Mouse (Mus musculus) kidney, adult 9 months (tissue): ENCODE data around the gene Gys1.

ENCODE experiments used
- DNase-seq: peaks from one replicate; pipeline ENCODE4 v3.0.0; 2022

Gys1 gene

DNA sequence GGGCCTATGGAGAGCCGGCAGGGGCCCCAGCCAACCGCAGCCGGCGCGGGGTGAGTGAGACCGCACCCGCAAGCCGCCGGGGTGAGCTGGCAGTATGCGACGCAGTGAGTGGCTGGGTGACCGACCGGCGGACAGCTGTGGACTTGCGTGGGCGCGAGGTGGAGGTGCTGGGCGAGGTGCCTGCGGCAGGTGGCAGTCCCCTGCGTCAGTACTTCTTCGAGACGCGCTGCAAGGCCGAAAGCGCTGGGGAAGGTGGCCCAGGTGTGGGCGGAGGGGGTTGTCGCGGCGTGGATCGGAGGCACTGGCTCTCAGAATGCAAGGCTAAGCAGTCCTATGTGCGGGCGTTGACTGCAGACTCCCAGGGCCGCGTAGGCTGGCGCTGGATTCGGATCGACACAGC is 19.0 kb upstream of the Gys1 start:
- DNase-seq, result no peak

DNA sequence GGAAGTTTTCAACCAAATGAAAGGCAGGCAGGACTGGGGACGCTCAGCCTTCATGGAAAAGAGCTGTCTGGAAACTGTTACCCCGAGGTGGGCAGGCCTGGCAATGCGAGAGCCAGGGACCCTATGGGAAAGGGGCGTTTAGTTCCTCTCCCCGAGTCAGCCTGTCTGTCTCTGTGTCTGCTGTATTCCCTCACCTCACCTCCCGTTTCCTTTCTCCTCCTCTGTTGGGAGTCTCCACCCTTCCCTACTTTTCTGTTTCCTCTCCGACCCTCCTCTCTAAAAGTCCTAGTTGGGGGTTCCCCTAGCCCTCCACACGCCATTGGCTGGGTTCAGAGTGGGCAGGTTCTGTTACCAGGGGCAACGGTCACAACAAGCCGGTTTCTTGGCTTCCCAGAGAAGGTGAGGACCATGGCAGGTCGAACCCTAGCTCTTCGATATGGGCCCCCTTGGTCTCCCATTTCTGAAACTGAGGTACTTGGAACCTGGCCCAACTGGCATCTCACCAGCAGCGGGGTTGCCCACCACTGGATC is 16.6 kb upstream of the Gys1 start:
- DNase-seq, result no peak

DNA sequence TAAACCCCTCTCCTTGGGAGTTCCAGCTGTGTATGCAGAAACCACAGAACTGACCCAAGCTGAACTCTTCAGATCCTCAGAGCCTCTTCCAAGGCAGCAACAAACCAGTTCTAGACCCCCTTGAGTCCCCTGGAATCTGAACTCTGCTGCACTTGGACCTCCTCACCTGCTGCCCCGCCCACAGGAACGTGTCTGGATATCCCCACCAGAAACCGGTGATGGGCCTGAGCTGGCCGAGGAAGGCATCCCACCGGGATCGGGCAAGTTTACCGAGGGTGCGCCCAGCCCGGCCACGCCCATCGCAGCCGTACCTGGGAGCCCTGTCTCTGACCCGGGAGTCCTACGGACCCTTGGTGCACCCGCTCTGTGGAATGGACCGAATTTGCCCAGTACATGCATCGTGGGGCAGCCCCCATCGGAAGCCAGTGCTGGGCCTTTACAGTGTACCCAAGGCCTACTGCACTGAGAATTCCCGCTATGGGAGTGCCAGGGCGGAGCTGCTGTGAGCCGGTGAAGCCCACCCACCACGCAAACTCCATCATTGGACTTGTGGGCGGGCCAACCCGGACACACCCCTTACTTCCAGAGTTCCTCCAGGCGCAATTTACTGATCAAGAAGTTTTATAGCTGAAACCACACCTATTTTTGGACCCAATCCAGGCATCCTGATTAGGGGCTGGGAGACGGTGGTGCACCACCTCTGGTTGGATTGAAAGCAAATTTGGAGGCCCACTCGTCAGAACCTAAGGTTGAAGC is 14.6 kb upstream of the Gys1 start:
- DNase-seq, result no peak

- DNase-seq, result no peak
Measured at GRCm38 (mm10) chr7:45420615-45420919, 14.1 kb upstream of the Gys1 start, which contains the start of gene Lhb. TSS of gene Lhb (plus strand) at chr7:45420820.

- DNase-seq, result no peak
Measured at GRCm38 (mm10) chr7:45421194-45421593, 13.4 kb upstream of the Gys1 start.

DNA sequence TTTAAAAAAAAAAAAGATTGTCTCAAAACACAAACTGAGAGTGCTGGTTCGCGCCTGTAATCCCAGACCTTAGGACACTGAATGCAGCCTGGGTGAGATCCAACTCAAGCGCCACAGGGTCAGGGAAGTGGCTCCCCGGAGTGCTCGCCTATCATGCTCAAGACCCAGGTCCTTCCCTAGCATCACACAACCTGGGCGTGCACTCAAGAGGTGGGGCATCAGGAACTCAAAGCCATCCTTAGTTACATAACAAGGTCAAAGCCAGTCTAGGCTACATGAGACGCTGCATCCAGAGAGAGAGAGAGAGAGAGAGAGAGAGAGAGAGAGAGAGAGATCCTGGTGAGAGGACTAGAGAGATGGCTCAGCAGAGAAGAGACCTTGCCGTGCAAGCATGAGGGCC is 8.1 kb upstream of the Gys1 start:
- no peak for DNase-seq

DNA sequence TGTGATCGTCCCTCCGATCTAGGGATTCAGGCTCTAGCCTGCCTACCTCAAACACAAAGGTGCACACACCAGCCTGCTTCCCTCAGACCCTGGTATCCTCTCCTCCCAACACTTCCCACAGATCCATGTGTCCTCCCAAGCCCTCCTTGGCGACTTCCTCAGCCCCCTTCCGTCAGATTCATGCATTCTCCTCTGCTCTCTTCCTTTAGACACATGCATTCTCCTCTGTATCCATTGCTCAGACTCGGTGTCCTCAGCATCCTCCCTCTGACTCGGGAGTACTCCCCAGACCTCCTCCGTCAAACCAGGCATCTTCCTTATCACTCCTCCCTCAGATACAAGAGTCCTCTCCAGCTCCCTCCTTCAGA is 825 bp upstream of the Gys1 start:
- DNase-seq, result no peak

GRCm38 (mm10) chr7:45435038-45435437 is 394 bp downstream of the Gys1 start:
- peak; percentile 53 for DNase-seq

- no peak for DNase-seq
Measured at GRCm38 (mm10) chr7:45436444-45436843, 1.8 kb downstream of the Gys1 start.

GRCm38 (mm10) chr7:45437046-45437445 is 2.4 kb downstream of the Gys1 start:
- DNase-seq, result no peak

DNA sequence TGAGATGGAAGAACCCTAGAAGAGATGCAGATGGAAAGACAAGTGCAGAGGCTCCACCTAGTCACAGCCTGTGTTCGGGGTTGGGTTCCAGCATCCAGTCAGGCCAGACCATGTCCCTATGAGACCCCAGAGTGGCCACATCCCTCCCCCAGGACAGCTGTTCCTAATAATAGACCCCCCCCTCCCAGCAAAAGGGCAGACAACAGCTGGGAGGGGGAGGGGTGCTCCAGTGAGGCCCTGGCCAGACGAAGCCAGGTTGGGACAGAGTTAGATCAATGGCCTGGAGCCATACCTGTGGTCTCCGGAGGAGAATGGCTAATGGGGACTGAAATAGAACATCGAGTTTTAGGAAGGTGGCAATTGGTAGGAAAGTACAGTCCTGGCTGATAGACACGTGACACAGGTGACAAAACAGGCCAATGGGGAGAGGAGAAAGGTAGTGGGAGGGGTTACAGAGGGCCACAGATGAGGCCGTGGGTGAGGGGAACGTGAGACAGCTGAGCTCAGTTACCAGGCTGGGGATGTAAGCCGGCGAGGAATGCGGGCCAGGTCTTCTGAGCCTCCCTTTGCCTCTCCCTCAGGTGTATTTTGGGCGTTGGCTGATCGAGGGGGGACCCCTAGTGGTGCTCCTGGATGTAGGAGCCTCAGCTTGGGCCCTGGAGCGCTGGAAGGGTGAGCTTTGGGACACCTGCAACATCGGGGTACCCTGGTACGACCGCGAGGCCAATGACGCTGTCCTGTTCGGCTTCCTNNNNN is 3.1 kb downstream of the Gys1 start, which contains the start of gene Ruvbl2:
Ruvbl2 (minus strand) TSS at position 576 of the 756 bp plus-strand sequence.
- peak; percentile 51 for DNase-seq

- DNase-seq, result no peak
Measured at GRCm38 (mm10) chr7:45443526-45444420, 9.1 kb downstream of the Gys1 start.

DNA sequence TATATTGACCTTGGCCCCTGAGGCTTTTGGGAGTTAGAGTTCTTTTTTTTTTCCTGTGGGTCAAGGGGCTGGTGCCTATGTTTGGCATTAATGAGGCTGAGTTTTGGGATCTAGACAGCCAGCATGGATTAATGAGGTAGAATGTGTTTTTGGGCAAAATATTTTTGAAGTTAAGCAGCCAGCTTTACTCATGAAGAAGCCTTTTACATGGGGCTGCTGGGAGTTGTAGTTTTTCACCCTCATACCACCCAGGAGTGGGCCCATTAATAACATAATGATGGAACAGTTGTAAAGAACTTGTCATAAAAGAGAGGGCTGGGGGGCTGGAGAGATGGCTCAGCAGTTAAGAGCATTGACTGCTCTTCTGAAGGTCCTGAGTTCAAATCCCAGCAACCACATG is 11.9 kb downstream of the Gys1 start:
- no peak for DNase-seq

- no peak for DNase-seq
Measured at GRCm38 (mm10) chr7:45447325-45447990, 12.8 kb downstream of the Gys1 start.

GRCm38 (mm10) chr7:45449974-45450373 is 15.3 kb downstream of the Gys1 start:
- DNase-seq, result no peak

GRCm38 (mm10) chr7:45451344-45451982 is 16.8 kb downstream of the Gys1 start:
- peak; percentile 86 for DNase-seq

- DNase-seq, result no peak
Measured at GRCm38 (mm10) chr7:45454971-45455370, 20.3 kb downstream of the Gys1 start.

- DNase-seq, result no peak
Measured at GRCm38 (mm10) chr7:45455932-45456696, 21.5 kb downstream of the Gys1 start.

DNA sequence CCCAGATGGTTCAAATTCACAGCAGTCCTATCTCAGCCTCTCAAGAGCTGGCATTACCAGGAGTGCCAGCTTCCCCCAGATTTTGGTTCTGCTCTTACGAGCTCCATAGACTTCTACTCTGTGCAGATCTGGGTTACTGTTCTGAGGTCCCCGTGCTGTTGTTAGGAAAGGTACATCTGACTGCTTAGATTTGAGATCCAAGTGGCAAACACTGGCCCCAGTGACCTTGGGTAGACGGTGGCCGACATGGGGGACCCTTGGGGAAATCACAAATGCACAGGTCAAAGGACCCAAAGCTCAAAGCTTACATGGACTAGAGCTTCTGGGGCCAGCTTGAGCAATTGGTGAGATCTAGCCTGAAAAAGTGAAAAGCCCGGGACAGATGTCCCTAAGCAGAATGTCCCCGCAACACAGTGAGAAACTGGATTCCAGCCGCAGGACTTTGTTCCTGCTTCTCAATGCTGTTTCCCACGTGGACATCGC is 22.1 kb downstream of the Gys1 start:
- DNase-seq, result no peak

DNA sequence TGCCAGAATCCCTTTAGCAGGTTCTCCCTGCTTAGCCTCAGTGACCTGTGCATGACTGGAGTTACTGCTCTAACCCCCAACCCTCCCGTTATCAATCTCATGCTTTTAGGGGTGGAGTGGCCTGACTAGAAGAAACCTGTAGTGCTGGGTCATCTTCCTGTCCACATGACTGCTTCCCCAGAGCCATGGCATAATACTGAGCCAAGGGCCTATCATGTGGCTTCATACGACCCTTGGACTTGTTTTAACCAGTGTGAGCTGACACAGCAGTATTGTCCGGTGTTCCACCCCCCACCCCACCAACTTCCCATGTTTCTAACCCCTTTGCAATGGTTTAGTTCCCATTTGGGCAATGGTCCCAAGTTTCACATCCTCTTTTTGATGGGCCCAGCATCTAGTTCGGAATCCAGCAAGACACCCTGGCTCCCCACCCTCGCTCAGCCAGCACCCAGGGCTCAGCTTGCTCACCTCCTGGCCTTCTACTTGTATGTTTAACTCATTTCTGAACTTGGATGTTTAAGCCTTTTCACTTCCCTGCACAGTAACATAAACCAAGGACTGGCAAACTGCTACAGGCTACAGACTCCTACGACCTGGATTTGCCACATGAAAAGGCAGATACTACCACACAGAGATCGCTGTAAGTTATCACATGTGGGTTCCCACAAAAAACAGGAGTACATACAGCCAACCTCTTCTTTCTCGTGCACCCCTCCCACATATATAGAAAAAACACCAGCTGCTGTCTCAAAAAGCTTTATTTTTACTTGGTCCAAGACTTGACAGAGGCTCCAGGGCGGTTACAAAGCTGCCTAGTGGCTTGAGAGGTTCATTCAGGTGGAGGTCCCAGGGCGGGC is 22.8 kb downstream of the Gys1 start:
- peak; percentile 88 for DNase-seq
